Mouse (Mus musculus): ENCODE measurements around the gene Crtc3.

- no peak for TF ChIP-seq CEBPB (IDR thresholded peaks at IDR 0.05; ENCODE audit: low read depth)
- TF ChIP-seq CTCF (IDR thresholded peaks at IDR 0.05; ENCODE audit: control insufficient read depth, insufficient read depth, insufficient read length): no peak
These were observed 50.2 kb downstream of the Crtc3 start for GRCm38 (mm10) chr7:80638460-80638859.
